Mouse (Mus musculus): ENCODE measurements around the gene Atrn.
A peak's percentile ranks its signal among the peaks of the same experiment; 100 is the strongest.
"Not testable (repeated sequence)": the region's sequence is repeated elsewhere in the genome, so short reads cannot be mapped to it uniquely, and the experiment has no call there.

Atrn gene

DNA sequence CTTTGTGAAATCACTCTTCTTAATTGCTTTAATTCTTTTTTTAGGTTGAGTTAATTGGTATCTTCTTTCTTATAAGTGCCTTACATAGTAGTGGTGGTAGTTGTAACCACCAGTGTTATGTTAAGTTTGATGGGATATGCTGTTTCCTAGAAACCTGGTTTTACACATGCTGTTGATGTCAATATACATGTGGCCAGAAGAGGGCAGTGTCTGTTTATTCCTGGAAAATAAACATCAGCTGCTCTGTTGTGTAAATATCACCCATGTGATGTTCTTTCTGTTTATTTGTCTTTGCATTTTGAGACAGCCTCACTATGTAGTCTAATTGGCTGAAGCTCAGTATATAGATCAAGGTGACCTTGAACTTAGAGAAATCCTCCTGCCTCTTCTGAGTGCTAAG is 55.6 kb downstream of the Atrn start:
- DNase-seq (ENCODE audit: low spot score in 2 of 2) = peak in 1 of 2 experiments; percentile 39

DNA sequence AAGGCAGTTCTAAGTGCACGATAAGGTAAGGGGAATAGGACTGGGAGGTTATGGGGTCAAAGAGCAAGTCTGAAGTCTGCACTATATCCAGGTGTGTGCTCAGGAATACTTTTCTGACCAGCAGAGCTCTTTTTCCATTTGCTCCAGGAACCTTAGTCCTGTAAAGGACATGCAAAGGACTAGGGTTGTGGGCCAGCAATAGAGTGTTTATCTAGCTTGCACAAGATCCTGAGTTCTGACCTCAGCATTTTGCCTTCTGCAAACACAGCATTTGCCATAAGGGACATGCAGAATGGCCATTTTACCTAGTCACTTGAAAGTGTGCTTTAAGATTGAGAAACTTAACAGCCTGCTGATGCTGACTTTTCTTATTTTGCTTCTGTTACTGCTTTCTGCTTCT is 58.7 kb downstream of the Atrn start:
- DNase-seq (ENCODE audit: low spot score in 2 of 2) = no peak

DNA sequence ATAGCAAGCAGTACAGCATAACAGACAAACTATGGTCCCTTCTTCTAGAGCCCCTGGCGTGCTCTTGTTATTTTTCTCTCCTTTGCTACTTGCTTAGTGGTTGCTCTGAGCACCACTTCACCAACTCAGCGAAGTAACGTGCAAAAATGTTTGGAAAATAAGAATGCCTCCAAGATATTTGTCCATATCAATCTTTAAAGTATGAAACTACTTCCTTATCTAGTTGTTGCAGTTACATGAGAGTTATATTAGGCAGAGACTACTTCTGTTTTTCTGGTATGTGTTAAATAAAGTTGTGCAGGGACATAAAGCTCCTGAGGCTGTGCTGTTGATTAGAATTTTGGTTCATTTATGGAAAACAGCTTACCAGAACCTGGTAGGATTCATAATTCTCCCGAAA is 64.7 kb downstream of the Atrn start:
- DNase-seq (ENCODE audit: low spot score in 2 of 2) = no peak

DNA sequence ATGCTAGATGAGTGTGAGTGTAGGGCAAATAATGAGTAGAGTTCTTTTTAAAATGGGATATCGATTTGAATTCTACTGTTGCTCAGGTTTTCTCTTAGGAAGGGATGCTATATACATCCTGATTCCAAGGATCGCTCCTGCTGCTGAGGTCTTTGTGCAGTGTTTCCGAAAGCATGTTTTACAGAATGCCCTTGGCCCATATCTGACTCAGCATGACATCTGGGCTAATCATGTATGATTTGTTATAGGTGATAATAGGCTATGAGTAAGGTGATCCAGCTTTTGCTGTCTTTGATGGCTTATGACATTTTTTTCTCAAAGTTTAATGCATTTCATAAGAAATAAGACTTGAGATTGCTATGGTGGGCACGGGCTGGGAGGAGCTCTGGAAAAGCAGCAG is 66.1 kb downstream of the Atrn start:
- no peak for DNase-seq (ENCODE audit: low spot score in 2 of 2)

DNA sequence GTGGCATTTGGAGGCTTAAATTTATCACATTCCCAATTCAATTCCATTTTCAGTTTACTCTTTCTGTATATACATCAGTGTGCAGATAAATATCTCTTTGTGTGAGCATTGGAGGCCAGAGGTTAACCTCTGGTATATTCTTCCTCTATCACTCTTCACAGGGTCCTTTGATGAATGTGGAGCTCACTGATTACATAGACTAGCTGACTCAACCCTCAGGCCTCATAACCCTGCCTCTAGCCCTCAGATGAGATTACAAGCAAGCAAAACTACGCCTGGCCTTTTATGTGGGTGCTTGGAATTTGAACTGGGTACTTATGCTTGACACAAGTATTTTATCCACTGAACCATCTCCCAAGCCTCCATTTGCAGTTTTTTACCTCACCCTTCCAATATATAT is 68.6 kb downstream of the Atrn start:
- no peak for DNase-seq (ENCODE audit: low spot score in 2 of 2)

DNA sequence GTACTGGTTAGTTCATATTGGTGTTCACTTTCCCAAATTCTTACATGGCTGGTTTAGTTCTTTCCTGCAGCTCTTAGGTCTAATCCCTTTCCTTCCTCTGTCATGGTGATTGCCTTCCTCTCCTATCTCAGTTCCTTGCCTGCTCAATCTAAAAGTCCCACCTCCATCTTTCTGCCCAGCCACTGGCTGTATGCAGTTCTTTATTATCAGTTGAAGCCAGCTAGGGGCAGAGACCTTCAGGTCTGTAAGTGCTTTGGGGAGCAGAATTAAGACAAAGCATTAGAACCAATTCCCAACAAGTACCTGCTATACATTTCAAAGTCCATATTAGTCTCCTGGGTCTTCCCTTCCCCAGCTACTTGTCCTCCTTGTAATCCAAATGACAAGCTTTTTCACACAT is 71.3 kb downstream of the Atrn start:
- no peak for DNase-seq (ENCODE audit: low spot score in 2 of 2)

DNA sequence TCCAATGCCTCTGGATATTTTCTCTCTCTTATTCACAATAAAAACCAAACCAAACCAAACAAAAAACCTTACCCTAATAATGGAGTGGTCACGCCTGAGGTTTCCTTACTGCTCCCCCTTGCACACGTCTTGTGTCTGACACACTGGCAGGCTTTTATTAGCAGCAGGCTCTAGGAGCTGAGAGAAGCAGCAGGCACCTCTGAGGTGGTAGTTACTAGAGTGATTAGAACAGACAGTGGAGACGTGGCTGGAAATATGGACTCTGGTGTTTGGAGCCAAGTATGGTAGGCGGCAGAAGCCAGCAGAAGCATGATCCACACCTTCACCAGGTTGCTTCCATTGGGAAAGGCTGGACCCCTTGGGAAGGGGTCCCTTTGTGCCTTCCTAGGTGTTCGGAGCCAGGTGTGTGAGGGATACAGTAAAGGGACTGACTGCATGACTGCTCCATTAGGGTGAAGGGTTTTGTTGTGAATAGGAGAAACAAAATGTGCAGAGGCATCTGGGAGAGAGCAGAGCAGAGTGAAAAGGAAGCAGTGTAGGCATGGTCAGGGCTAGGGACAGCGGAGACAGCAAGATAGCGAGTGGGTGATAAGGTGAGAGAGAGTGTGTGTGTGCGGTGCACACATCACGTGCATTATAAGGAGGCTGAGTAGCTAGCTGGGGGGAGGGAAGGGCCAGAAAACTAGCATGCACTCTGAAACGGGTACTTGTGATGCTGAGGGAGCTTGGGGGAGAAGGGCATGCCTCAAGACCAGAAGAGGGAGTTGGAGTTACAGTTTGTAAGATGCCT is 72.0 kb downstream of the Atrn start:
- no peak for DNase-seq (ENCODE audit: low spot score in 2 of 2)

DNA sequence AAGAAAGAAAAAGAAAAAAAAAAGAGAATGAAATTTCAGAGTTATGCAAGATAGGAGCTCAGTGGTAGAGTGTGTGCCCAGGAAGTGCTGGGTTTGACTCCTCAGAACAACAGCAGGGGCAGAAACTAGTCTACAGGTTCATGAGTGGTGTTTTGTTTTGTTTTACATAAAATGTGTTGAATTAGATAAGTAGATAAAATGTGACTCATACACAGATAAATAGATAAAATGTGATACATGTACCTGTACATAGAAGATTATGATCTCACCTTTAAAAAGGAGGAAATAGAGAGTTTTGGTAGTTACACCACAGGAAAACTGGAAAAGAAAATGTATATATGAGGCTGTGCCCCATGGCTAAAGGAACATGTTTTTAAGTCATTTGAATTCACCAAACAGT is 72.8 kb downstream of the Atrn start:
- no peak for DNase-seq (ENCODE audit: low spot score in 2 of 2)

DNA sequence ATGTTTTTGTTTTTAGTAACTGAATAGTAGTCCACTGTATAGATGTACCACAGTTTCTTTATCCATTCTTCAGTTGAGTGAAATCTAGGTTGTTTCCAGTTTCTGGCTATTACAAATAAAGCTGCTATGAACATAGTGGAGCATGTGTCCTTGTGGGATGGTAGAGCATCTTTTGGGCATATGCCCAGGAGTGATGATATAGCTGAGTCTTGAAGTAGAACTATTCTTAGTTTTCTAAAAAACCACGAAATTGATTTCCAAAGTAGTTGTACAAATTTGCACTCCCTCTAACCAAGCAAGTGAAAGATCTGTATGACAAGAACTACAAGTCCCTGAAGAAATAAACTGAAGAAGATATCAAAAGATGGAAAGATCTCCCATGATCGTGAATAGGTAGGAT is 86.5 kb downstream of the Atrn start:
- no peak for DNase-seq (ENCODE audit: low spot score in 2 of 2)

DNA sequence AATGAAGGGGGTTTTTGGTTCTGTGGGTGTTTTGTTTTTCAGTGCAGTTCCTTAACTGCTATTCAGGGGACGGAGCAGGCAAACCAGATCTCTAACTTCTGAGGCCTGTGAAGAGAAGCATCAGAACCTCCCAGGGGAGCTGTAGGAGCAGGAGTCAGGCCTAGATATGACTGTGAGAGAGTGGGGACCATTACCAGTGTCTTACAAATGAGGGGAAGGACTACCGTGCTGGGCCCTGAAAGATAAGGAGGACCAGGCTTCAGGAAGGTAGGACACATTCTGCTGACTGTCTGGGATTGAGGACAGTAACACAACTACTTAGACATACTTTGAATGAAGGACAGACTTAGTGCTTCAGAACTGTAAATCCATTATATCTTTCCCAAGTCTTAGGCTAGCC is 102.8 kb downstream of the Atrn start:
- no peak for DNase-seq (ENCODE audit: low spot score in 2 of 2)

DNA sequence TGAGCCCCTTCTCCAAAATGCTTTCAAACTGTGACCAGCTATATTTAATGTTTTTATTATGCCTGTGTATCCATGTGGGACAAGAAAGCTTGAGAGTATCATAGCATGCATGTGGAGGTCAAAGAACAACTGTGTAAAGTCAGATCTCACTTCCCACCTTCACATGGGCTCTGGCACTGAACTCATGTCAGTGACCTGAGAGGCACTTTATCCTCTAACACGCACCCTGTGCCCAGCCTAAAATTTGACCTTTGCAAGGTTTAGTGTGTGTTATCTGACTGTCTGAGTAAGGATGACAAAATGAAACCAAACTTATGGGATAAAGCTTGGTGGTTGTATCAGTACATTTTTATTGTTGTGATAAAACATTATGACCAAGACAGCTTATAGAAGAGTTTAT is 104.3 kb downstream of the Atrn start:
- DNase-seq (ENCODE audit: low spot score in 2 of 2) = no peak

DNA sequence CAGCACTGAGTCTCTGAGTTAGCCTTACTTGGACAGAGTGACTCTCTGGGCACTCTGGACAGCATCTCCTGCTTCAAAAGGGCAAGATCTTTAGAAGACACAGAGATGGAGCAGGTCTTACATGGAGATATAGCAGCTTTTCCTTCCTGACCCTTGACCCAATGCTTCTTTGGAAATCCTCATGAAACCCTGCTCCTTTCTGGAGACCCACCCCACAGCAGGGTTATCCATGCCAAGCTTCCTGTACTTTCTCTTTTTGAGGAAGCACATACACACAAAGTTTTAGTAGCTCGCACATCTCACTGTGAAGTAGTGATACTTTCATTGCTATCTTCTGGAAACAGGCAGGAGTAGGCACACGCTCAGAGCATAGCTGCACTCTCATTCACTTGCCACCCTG is 118.9 kb downstream of the Atrn start:
- no peak for DNase-seq (ENCODE audit: low spot score in 2 of 2)

DNA sequence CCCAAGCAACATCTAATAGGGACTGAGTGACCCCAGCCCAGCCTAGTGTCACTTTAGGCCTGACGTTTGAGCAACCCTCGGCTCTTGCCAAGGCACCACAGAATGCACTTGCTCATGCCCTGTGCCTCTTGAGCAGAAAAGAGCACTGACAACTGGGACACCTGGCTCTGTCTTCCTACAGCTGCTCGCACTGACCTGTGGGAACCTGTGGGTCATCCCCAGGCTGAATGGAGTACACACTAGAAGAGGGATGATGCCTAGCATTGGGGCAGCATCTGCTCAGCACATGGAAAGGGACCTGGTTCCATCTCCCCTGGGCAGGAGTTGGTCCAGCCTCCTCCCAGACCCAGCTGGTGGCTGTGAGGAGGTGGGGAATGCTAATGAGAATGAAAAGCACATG is 120.6 kb downstream of the Atrn start:
- DNase-seq (ENCODE audit: low spot score in 2 of 2) = no peak

DNA sequence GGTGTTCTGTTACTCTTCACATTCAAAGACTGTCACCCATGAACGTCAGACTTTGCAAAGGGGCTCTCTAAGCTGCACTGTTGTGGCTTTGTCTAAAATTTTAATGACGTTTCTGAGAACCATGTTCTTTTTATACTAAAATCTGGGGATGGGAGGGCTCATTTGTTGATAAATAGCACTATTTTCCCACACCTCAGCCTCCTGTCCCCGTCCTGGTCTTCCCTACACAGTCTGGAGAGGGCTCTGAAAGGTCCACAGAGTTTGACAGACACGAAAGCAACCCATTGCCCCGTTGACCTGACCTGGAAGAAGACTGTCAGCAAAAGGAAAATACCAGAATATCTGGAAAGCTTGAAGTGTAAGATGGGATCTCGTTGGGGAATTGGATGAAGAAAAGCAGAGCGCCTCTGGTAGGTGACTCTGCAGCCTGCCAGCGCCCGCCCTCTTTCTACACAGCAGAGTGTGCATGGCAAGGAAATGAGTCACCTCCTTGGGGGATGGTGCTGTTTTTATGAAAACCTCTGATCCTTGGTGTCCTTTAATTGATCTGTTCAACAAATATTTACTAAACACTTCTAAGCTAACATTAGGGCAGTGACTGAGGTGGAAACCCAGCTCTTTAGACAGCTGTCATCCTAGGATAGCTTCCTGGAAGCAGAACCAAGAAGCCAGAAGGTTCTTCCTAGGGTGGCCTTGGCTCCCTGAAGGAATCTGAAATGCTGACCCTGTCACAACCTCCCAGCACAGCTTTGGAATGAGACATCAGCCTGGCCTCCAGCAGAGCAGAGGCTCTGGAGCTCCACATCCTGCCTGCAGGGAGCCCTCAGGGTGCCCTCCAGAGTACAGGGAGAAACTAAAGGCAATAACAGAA is 123.0 kb downstream of the Atrn start:
- no peak for DNase-seq (ENCODE audit: low spot score in 2 of 2)

DNA sequence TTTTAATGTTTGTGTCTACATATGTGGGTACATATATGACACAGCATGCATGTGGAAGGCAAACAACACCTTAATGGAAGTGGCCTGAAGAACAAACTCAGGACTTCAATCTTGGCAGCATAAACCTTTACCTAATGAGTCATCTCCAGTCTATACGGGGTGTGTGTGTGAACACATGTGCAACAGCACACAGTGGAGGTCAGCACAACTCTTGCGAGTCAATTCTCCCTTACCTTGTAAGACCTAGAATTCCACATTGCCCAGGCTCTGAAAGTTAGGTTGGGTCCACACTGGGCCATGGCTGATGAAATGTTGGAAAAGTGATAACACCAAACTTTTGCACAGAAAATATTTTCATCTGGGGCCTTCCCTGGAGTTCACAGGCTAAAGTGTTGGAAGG is 124.3 kb downstream of the Atrn start:
- no peak for DNase-seq (ENCODE audit: low spot score in 2 of 2)

DNA sequence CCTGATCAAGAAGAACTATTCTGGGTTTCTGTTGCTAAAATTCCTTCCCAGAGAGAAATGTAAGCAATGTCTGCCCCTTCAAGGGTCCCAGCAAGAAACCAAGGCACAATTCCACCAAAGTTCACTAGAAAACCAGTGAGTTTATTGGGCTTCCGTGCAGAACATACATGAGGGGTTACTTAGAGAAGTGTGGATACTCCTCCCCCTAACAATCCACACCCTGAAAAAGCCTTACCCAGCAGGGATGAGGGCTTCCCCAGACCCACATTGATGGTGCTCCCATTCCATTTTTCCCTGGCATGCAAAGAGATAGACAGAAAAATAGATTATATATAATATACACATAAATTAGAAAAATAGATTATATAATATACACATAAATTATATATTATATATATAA is 124.7 kb downstream of the Atrn start:
- no peak for DNase-seq (ENCODE audit: low spot score in 2 of 2)

DNA sequence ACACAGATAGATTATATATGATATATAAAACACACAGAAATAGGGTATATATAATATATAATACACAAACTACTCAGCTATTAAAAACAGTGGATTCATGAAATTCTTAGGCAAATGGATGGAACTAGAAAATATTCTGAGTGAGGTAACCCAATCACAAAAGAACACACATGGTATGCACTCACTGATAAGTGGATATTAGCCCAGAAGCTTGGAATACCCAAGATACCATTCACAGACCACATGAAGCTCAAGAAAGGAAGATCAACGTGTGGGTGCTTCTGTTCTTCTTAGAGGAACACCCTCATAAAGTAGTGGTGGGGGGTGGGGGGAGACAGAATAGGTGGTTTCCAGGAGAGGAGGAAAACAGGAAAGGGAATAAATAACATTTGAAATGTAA is 125.1 kb downstream of the Atrn start:
- DNase-seq (ENCODE audit: low spot score in 2 of 2) = not testable (repeated sequence)

DNA sequence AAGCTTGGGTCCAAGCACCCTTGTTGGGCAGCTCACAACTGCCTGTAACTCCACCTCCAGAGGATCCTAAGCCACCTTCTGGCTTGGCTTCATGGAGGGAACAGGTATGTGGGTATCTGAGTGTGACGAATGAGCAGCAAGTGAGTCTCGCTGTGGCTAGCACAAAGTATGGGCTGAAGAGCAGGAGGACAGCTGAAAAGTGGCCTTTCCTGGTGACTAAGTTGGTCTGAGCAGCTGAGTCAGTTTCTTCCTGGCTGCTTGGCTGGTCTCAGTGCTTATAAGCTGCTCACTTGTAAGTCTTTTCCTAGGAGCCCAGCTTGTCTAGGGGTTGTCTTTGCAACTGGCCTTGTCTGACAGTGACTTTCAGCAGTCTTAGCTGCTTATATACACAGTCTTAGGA is 130.0 kb downstream of the Atrn start:
- DNase-seq (ENCODE audit: low spot score in 2 of 2) = no peak

DNA sequence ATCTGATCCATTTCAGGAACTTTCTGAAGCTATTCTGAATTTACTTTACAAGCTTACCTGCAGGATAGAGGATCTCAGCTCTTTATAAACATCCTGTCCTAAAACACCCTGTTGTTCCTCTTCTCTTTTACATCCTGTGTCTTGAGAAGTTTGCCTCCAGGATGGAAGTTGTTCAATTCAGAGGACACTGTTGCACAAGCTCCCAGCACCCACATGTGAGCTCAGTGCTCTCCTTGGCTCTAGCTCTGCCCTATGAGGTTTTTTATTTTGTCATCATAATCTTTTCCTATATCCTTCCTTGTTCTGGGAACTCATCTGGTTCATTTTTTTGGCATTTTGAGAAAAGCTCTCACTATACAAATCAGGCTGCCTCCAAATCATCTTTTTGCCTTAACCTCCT is 130.5 kb downstream of the Atrn start:
- no peak for DNase-seq (ENCODE audit: low spot score in 2 of 2)

DNA sequence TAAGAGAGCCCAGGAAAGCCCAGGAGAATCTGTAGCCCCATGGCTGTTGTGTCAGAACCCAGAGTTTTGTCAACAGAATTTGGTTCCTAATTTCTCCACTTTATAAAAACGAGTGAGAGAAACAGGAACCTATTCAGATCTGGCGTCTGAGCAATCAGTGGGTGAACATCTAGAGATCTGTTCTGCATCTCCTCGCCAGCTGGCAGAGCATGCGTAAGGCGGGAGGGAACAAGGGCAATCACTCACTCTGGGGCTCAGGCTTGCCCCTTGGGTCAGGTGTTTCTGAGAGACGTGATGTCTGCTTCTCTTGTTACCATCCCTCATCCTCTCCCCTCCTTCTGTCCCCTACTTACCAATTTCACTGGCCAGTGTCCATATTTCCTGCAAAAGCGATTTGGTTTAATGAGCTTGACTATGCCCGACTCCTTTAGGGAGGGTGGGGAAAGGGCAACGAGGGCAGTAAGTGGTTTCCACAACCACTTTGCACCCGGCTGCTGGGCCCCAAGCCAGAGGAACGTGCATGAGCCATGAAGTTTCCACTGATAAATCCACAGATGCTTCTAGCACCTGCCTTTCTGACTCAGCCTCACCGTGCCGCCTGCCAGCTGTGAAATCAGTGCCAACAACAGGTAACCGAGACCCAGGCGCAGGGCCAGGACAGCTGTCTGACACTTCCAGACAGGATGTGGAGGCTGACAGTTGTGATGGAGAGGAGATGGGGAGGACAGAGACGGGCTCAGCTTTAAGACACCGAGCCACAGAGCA is 131.1 kb downstream of the Atrn start:
- no peak for DNase-seq (ENCODE audit: low spot score in 2 of 2)

DNA sequence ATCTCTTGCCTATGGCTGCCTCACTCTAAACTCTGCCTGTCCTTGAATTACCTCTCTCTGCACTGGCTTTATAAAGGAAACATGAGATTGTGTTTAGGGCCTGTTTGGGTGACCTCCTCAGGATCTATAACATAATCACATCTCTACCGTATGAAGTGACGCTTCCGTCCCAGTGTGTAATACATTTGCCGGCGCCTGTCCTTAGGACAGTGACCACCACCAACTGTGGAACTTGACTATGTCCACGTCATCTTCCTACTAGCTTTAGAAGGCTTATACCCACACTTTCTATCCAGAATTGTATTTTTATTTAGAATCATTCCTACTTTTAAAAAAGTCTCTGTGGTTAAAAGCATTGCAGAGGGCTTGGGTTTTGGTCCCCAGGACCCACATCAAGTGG is 131.9 kb downstream of the Atrn start:
- no peak for DNase-seq (ENCODE audit: low spot score in 2 of 2)

DNA sequence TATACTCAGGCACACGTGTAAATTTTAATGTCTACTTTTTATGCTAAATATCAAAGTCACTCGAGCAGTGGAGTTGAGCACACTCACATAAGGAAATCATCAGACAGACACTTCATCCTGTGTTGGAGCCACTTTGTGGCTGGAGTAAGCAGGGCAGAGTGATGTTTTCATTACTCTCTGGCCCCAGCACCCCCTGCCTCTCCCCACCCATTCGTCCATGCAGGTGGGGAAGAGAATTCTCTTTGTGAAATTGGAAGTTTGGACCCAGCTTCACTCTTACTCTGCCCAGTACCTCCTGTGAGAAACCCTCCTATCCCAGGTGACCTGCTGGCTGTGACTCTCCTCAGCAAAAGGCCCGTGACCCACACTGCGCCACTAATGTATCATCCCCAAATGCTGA is 132.4 kb downstream of the Atrn start:
- DNase-seq (ENCODE audit: low spot score in 2 of 2) = no peak
